Mouse (Mus musculus) lung, postnatal 0 days (tissue): ENCODE data around the gene Antxr1.

ENCODE experiments used
- CTCF ChIP-seq: IDR thresholded peaks from 2 replicates; pipeline ENCODE4 v1.5.1; 2016; ENCODE audit warnings: antibody characterized with exemption, mild to moderate bottlenecking
- EP300 ChIP-seq: IDR thresholded peaks from 2 replicates; pipeline ENCODE4 v1.6.1; 2016; ENCODE audit warnings: antibody characterized with exemption, mild to moderate bottlenecking, control low read depth

GRCm38 (mm10) chr6:87123973-87124372, 211.6 kb downstream of the Antxr1 start:
- no peak for TF ChIP-seq CTCF
- TF ChIP-seq EP300: no peak
